Mouse (Mus musculus) liver, embryonic 13.5 days (tissue): ENCODE measurements around the gene Il11ra2. TPM values are rescaled to one million over a fixed set of nuclear protein-coding genes. Genes with fewer than 3 reads are reported as not detected.
"Not testable (repeated sequence)": the region's sequence is repeated elsewhere in the genome, so short reads cannot be mapped to it uniquely, and the experiment has no call there.

Experiments used
- ATAC-seq: fragments of 200-750 bp; cut with Nextera tagmentation; 2 replicates; pipeline ENCODE4 v1.8.0; 2017; ENCODE audit warnings: low read depth, mild to moderate bottlenecking, moderate number of reproducible peaks, moderate library complexity
- DNase-seq: peaks from one replicate; pipeline ENCODE4 v3.0.0; 2022
- H3K27ac ChIP-seq: fragments of 300-500 bp; sonication (generic); 2 replicates; pipeline ENCODE4 v1.5.1; 2015; ENCODE audit warnings: moderate library complexity, mild to moderate bottlenecking, inconsistent platforms
- H3K27me3 ChIP-seq: fragments of 300-500 bp; sonication (generic); 2 replicates; pipeline ENCODE4 v1.6.1; 2015; ENCODE audit warnings: mild to moderate bottlenecking, inconsistent platforms
- H3K36me3 ChIP-seq: fragments of 300-500 bp; sonication (generic); 2 replicates; pipeline ENCODE4 v1.6.1; 2015; ENCODE audit warnings: mild to moderate bottlenecking, inconsistent platforms
- H3K4me1 ChIP-seq: fragments of 300-500 bp; sonication (generic); replicated peaks from 2 replicates; pipeline ENCODE4 v1.6.1; 2015; ENCODE audit warnings: inconsistent platforms
- H3K4me2 ChIP-seq: fragments of 300-500 bp; sonication (generic); 2 replicates; pipeline ENCODE4 v1.6.1; 2015; ENCODE audit warnings: inconsistent platforms, mild to moderate bottlenecking, moderate library complexity
- H3K4me3 ChIP-seq: fragments of 300-500 bp; sonication (generic); replicated peaks from 2 replicates; pipeline ENCODE4 v1.5.1; 2015; ENCODE audit warnings: mild to moderate bottlenecking, inconsistent platforms
- H3K9ac ChIP-seq: fragments of 300-500 bp; sonication (generic); 2 replicates; pipeline ENCODE4 v1.6.1; 2015; ENCODE audit warnings: mild to moderate bottlenecking, inconsistent platforms
- H3K9me3 ChIP-seq: fragments of 300-500 bp; sonication (generic); replicated peaks from 2 replicates; pipeline ENCODE4 v1.6.1; 2016; ENCODE audit warnings: inconsistent platforms
- WGBS: fragments of 180-500 bp; shearing (Covaris S2); methylation state at CpG from one replicate; pipeline ENCODE4 v1.1.7; 2015; ENCODE audit not compliant: insufficient replicate concordance; 5-methylcytosine and 5-hydroxymethylcytosine counted together
- polyA plus RNA-seq: library from polyadenylated mRNA; unstranded; fragments of >200 nt; fragmentation: Nextera tagmentation; extraction: Ambion mirVana; gene quantifications from 2 replicates; pipeline ENCODE4 v1.2.1, GENCODE M21; 2015

Gene Il11ra2
- not detected in 2 replicates for polyA plus RNA-seq

GRCm38 (mm10) chr4:42661793-42662192, at the start of gene Il11ra2:
Il11ra2 (minus strand) TSS chr4:42661893.
- DNase-seq, H3K4me3 ChIP-seq, H3K4me2 ChIP-seq, H3K4me1 ChIP-seq, H3K9ac ChIP-seq, H3K27me3 ChIP-seq, H3K36me3 ChIP-seq, H3K27ac ChIP-seq, H3K9me3 ChIP-seq, ATAC-seq: not testable (repeated sequence)
- no CpG with 5 or more reads among the region's 3 CpGs for WGBS

- not testable (repeated sequence) for ATAC-seq, H3K4me3 ChIP-seq, H3K36me3 ChIP-seq, H3K4me2 ChIP-seq, H3K9ac ChIP-seq, H3K9me3 ChIP-seq, H3K27ac ChIP-seq, H3K4me1 ChIP-seq, DNase-seq, H3K27me3 ChIP-seq
- WGBS: no CpG with 5 or more reads among the region's 18 CpGs
These were observed 20.5 kb upstream of the Il11ra2 start for GRCm38 (mm10) chr4:42682183-42682524.

- WGBS: no CpG with 5 or more reads among the region's 66 CpGs
- not testable (repeated sequence) for H3K4me3 ChIP-seq, H3K27ac ChIP-seq, H3K36me3 ChIP-seq, ATAC-seq, H3K4me1 ChIP-seq, H3K27me3 ChIP-seq, H3K9me3 ChIP-seq, DNase-seq, H3K9ac ChIP-seq, H3K4me2 ChIP-seq
These were observed 19.9 kb upstream of the Il11ra2 start for GRCm38 (mm10) chr4:42681473-42682182.

- not testable (repeated sequence) for H3K36me3 ChIP-seq, H3K9me3 ChIP-seq, H3K9ac ChIP-seq, ATAC-seq, H3K27me3 ChIP-seq, H3K4me2 ChIP-seq, H3K4me3 ChIP-seq, H3K27ac ChIP-seq, H3K4me1 ChIP-seq, DNase-seq
- no CpG with 5 or more reads among the region's 32 CpGs for WGBS
These were observed 19.0 kb upstream of the Il11ra2 start for GRCm38 (mm10) chr4:42680374-42681356.

GRCm38 (mm10) chr4:42679365-42679764, 17.7 kb upstream of the Il11ra2 start:
- not testable (repeated sequence) for DNase-seq, H3K9me3 ChIP-seq, H3K4me3 ChIP-seq, H3K36me3 ChIP-seq, H3K4me2 ChIP-seq, ATAC-seq, H3K27ac ChIP-seq, H3K4me1 ChIP-seq, H3K27me3 ChIP-seq, H3K9ac ChIP-seq
- WGBS: no CpG with 5 or more reads among the region's 7 CpGs

- not testable (repeated sequence) for DNase-seq, H3K4me3 ChIP-seq
These were observed 13.7 kb upstream of the Il11ra2 start for GRCm38 (mm10) chr4:42675415-42675814.

GRCm38 (mm10) chr4:42654951-42655350, 6.7 kb downstream of the Il11ra2 start, which contains the start of gene Ccl27b:
Ccl27b (plus strand) TSS chr4:42655251.
- ATAC-seq, H3K4me2 ChIP-seq, H3K4me3 ChIP-seq, H3K36me3 ChIP-seq, H3K27ac ChIP-seq, H3K27me3 ChIP-seq, H3K9me3 ChIP-seq, H3K9ac ChIP-seq, H3K4me1 ChIP-seq, DNase-seq: not testable (repeated sequence)
- no CpG with 5 or more reads among the region's 9 CpGs for WGBS

More at GRCm38 (mm10) chr4:42675415-42675814, 13.7 kb upstream of the Il11ra2 start:
- H3K27ac ChIP-seq, H3K9ac ChIP-seq, H3K9me3 ChIP-seq, H3K4me2 ChIP-seq, H3K36me3 ChIP-seq, H3K4me1 ChIP-seq, H3K27me3 ChIP-seq, ATAC-seq: not testable (repeated sequence)
- WGBS: no CpG with 5 or more reads among the region's 4 CpGs

GRCm38 (mm10) chr4:42629419-42629818, 32.3 kb downstream of the Il11ra2 start, which contains the start of gene Gm2564:
Gm2564 (plus strand) TSS chr4:42629719.
- not testable (repeated sequence) for H3K9me3 ChIP-seq, H3K36me3 ChIP-seq, H3K4me3 ChIP-seq, H3K4me1 ChIP-seq, H3K27me3 ChIP-seq, H3K4me2 ChIP-seq, DNase-seq, ATAC-seq, H3K27ac ChIP-seq, H3K9ac ChIP-seq
- no CpG with 5 or more reads among the region's 8 CpGs for whole genome bisulfite sequencing

GRCm38 (mm10) chr4:42611895-42612294, 49.8 kb downstream of the Il11ra2 start, which contains the start of gene Gm10591:
Gm10591 (plus strand) TSS chr4:42612195.
- not testable (repeated sequence) for ATAC-seq, H3K9ac ChIP-seq, H3K4me2 ChIP-seq, H3K27ac ChIP-seq, H3K9me3 ChIP-seq, H3K4me3 ChIP-seq, H3K36me3 ChIP-seq, DNase-seq, H3K27me3 ChIP-seq, H3K4me1 ChIP-seq
- no CpG with 5 or more reads among the region's 5 CpGs for WGBS
